Mouse (Mus musculus) heart, postnatal 36 days (tissue): ENCODE results near the gene Arap1. TPM values are rescaled to one million over a fixed set of nuclear protein-coding genes. Genes with fewer than 3 reads are reported as not detected.
A peak's percentile ranks its signal among the peaks of the same experiment; 100 is the strongest.

Experiments
- DNase-seq, 2 experiments: peaks; one replicate each; pipeline ENCODE4 v3.0.0; 2021 to 2022
- intact Hi-C: fragments of 180-260 bp; cut with DNase I; formaldehyde crosslinking; loops from one replicate; pipeline ENCODE4 v1.15.1; 2025
- total RNA-seq, 2 experiments: library from RNA; stranded (reverse); gene quantifications; 2 replicates each; pipeline ENCODE4 v1.2.3; 2021

Arap1 gene
- 10 to 100 TPM; 28.7 to 33.9 TPM for total RNA-seq

DNA sequence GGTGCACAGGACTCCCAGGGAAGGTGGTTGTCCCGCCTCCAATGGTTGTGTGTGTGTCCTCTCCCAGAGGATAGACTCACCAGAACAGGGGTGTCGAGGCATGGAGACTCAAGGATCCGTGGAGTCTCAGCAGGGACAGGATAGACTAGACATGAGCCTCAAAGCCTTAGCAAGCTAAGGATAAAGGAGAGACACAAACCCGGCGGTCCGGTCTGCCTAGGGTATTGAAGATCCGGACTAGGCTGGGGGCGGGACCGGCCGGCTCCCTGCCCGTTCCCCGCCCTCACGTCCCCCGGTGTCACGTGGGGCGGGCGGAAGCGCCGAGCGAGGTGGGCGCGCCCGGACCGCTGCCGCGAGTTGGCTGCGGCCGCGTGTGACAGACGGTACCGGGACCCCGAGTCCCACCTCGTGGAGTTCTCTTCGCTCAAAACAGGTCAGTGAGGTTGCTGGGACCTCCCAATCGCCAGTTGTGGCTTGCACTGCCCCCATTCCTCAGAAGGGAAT lies at the start of gene Arap1:
TSS of gene Arap1 (plus strand) at position 301 of the 504 bp plus-strand sequence.
- intact Hi-C loops: no loop called here
- DNase-seq: peak; percentile 71 to 73

DNA sequence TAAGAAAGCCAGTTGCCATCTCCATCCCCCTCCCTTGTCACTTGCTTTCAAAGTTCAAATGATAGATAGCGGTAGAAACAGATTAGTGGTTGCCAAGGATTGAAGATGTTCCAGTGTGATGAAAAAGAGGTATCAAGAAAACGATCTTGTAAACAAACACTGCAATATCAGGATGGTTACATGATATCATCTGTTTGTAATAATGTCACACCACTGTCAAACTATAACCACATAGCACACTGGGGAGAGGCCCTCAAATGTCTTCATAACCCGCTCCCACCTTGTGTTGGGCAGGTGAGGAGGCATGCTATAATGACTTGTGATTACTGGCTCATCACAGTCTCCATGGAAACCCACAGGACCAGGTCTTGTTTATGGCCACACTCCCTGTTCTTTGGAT lies 49.5 kb upstream of the Arap1 start:
- no peak for DNase-seq
- intact Hi-C loops: no loop called here

GRCm38 (mm10) chr7:101301361-101301880 lies 46.4 kb upstream of the Arap1 start:
- DNase-seq: no peak
- intact Hi-C loops: no loop called here

DNA sequence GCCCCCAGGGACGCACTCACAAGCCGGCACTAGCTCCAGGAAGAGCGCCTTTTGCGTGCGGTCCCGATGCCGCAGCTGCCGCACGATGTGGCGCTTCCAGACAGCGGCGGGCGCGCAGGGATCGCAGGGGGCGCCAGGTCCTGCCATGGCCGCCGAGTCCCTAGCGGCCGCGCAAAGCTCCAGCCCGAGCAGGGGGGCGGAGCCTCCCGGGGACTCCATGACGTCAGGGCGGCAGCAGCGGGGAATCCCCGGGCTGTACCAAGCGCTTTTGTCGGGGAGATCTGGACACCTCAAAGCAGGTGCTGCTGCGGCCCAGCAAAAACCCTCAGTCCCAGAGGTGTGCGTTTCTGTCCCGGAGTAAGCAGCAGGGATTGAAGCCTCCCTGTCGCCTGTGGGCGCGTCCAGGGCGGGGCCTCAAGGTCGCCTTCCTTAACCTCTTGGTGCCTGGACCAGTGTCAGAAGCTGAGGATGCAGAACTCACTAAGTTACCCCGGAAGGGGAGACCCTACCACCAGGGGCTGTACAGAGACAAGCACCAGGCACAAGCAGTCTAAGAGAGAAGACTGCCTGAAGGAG lies 45.9 kb upstream of the Arap1 start, which contains the start of gene Atg16l2:
TSS of gene Atg16l2 (minus strand) at position 371 of the 576 bp plus-strand sequence.
- intact Hi-C loops: no loop called here

DNA sequence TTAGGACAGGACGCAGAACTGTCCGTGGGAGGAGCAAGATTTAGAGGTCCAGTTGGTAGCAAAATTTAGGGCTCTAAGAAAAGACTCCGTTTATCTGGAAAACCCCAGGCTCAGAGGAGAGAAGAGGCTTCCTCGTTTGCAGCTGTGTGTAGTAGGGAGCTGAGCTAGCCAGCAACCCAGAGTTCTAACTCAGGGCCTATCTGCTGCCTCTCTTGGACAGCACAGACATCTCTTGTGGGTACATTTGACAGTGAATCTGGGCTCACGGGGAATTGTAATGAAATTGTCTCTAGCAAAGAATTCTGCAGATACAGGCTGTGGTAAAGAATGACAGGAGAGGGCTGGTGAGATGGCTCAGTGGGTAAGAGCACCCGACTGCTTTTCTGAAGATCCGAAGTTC lies 45.2 kb upstream of the Arap1 start:
- intact Hi-C loops: no loop called here
- no peak for DNase-seq

More for the DNA sequence above, 45.9 kb upstream of the Arap1 start, which contains the start of gene Atg16l2:
- DNase-seq: peak; percentile 92 to 96

GRCm38 (mm10) chr7:101306841-101307240 lies 41.0 kb upstream of the Arap1 start:
- intact Hi-C loops: no loop called here
- DNase-seq: no peak

GRCm38 (mm10) chr7:101309985-101310326 lies 37.9 kb upstream of the Arap1 start:
- intact Hi-C loops: loop anchor here (2.0 kb wide), 1 partner anchor 103 kb away; no protein-coding TSS in a partner anchor
- no peak for DNase-seq

GRCm38 (mm10) chr7:101310327-101311028 lies 37.4 kb upstream of the Arap1 start:
- DNase-seq: peak; percentile 96 to 98
- intact Hi-C loops: loop anchor here (1.0 to 2.0 kb wide), 2 partner anchors 64 to 102 kb away; no protein-coding TSS in a partner anchor

DNA sequence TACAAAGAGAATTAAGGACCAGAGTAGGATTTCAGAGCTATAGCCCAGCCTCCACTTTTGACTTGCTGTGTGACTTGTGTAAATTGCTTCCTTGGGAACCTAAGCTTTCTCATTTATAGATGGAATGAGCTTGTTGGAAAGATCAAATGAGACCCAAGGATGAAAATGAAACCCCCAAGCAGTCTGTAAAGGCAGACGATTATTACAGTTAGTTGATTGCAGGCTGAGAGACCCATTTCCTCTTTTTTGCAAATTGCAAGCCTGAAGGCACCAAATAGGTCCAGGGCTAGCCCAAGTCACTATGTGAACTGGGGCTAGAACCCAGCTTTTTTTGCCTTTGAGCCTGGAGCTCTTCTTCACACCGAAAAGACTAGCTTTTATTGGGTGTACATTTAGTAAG lies 36.8 kb upstream of the Arap1 start:
- no peak for DNase-seq
- intact Hi-C loops: loop anchor here (1.0 to 2.0 kb wide), 2 partner anchors 63 to 102 kb away; no protein-coding TSS in a partner anchor

GRCm38 (mm10) chr7:101313033-101313432 lies 34.8 kb upstream of the Arap1 start:
- intact Hi-C loops: no loop called here
- no peak for DNase-seq

GRCm38 (mm10) chr7:101314396-101314795 lies 33.5 kb upstream of the Arap1 start:
- intact Hi-C loops: no loop called here
- no peak for DNase-seq

- intact Hi-C loops: no loop called here
- no peak for DNase-seq
These were observed 32.2 kb upstream of the Arap1 start for GRCm38 (mm10) chr7:101315699-101316098.

DNA sequence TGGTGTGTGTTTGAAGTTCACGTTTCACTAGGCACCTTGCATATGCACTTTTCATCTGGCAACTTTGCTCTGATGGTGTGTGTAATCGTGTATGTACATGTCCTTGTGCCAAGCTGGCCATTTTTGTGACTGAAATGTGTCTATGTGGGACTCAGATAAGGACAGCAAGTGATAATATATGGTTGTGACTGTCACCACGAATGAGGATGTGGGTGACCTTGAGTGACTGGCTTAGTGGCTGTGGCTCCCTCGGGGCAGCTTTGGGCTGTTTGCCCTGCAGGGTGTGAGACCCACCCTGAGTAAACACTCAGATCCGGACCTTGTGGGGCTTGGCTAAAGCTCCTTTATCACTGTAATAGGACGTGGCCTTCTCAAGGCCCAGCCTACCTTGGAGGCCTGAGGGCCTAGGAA lies 31.3 kb upstream of the Arap1 start:
- no peak for DNase-seq

DNA sequence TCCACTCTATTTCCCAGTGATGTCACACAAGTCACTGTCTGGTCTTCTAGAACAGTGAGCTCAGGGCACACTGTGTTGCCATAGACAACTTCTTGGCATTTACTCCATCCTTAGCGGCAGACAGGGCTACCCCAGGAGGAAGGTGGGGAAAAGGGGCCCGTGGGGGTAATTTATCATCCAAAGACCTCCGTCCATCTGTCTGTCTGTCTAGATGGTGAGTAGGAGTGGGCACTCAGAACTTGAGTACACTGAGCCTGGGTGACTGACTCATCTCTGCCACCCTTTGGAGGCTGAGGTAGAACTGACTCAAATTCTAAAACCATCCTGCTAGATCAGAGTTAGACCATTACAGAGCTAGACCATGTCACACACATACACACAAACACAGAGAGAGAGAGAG lies 30.9 kb upstream of the Arap1 start, which contains the start of gene Stard10:
TSS of gene Stard10 (plus strand) at position 73 of the 400 bp plus-strand sequence.
- DNase-seq: no peak
- intact Hi-C loops: no loop called here

More for the DNA sequence above, 31.3 kb upstream of the Arap1 start:
- intact Hi-C loops: no loop called here

DNA sequence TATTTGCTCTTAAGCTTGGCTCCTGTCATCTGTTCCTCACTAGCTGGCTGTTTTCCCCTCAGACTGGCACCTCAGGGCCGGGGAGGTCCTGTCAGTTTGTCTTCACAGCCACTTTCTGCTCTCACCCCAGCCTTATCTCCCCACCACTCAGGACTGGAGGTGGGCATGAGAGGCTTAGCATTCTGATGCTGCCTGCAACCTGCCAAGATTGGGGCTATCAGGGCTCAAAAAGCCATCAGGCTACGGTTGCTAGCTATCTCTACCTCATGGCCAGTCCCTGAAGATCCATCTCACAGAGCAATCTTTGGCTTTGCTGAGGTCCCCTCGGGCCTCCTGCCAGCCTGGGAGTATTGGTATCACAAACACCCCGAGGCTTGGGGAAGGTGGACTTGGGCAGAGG lies 29.0 kb upstream of the Arap1 start:
- DNase-seq: no peak
- intact Hi-C loops: no loop called here

GRCm38 (mm10) chr7:101319796-101320195 lies 28.1 kb upstream of the Arap1 start:
- no peak for DNase-seq
- intact Hi-C loops: no loop called here

- peak; percentile 29 to 33 for DNase-seq
- intact Hi-C loops: no loop called here
These were observed 27.3 kb upstream of the Arap1 start for GRCm38 (mm10) chr7:101320399-101321217.

DNA sequence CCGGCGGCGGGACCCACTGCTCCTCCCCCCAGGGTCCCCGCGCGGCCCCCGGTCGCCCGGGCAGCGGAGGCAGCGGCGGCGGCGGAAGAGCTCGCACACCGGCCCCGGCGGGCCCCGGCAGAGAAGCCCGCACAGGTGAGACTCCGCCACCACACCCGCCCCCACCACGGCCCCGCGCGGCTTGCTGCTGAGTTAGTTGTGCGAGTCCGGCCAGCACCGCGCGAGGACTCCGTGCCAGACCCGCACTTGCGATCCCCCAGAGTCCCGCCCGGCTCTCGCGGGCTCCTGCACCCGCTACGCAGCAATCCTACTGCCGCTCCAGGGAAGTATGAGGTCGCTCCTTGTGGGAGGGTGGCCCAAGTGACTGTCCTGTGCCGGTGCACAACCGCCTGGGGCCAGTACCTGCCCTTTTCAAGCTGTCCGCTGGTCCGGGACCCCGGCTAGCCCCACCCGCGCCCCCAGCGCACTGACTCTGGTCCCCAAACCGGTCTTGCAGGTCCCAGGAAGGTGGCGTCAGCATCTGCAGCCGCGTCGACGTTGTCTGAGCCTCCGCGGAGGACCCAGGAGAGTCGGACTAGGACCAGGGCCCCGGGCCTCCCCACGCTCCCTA lies 26.5 kb upstream of the Arap1 start:
- intact Hi-C loops: no loop called here
- no peak for DNase-seq

DNA sequence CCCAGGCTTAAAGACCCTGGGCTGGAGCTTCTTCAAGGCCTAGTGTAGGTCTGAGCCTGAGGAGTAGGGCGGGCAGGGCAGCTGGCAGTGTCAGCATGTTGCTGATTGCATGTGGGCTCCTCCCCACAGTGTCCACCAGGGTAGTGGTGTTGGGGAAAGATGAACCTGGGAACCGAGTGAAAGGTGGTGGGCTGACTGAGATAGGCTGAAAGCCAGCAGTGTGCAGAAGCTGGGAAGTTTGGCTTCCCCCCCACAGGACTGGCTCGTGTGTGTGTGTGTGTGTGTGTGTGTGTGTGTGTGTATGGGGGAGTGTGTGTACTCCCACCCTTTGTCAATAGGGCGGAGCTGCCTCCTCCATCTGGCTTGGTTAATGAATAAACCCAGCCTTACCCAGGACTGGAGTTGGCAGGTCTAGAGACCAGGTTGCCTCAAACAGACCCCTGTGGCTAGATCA lies 24.7 kb upstream of the Arap1 start:
- intact Hi-C loops: no loop called here
- DNase-seq: no peak
